ENCODE assay signal across 16 mouse cellular contexts in genomic region chr15:27457001-27457400, GRCm38 (mm10).
"Had no signal": no experiment of that assay in that cellular context is flagged by ENCODE, and none has a peak within 500 bp of the region (broad histone marks: within the 10 kb centered on the region; RNA-seq: fewer than 3 reads in every experiment).

No protein-coding gene starts in this region.

- H3K4me3 ChIP-seq: neural tube, embryonic 13.5 days; neural tube, embryonic 15.5 days; stomach, embryonic 15.5 days had no signal

- H3K4me2 ChIP-seq: neural tube, embryonic 13.5 days; neural tube, embryonic 15.5 days; stomach, embryonic 15.5 days had no signal

- H3K27ac ChIP-seq: neural tube, embryonic 13.5 days; neural tube, embryonic 15.5 days; stomach, embryonic 15.5 days; stomach, postnatal 0 days had no signal

- DNase-seq: retina, postnatal 1 day; right cerebral cortex, adult 18-20 months; right cerebral cortex, postnatal 14 days; right cerebral cortex, postnatal 25 days; right cerebral cortex, postnatal 4 days; spleen, adult 18-20 months; thymus, adult 18-20 months; thymus, adult 2 months; thymus, postnatal 14 days; thymus, postnatal 25 days; thymus, postnatal 36 days; thymus, postnatal 4 days had no signal

- H3K9me3 ChIP-seq: neural tube, embryonic 13.5 days; neural tube, embryonic 15.5 days; stomach, embryonic 15.5 days had no signal

- H3K36me3 ChIP-seq: neural tube, embryonic 13.5 days; neural tube, embryonic 15.5 days; stomach, embryonic 15.5 days had no signal

- H3K9ac ChIP-seq: neural tube, embryonic 13.5 days; neural tube, embryonic 15.5 days; stomach, embryonic 15.5 days had no signal

- H3K27me3 ChIP-seq: neural tube, embryonic 13.5 days; neural tube, embryonic 15.5 days; stomach, embryonic 15.5 days had no signal
